Mouse (Mus musculus) layer of hippocampus, adult 11-12 months (tissue): Measurements from ENCODE around the gene Npnt.

Experiments used
- DNase-seq: peaks from one replicate; pipeline ENCODE4 v3.0.0; 2022; ENCODE audit warnings: low spot score

Gene Npnt

DNA sequence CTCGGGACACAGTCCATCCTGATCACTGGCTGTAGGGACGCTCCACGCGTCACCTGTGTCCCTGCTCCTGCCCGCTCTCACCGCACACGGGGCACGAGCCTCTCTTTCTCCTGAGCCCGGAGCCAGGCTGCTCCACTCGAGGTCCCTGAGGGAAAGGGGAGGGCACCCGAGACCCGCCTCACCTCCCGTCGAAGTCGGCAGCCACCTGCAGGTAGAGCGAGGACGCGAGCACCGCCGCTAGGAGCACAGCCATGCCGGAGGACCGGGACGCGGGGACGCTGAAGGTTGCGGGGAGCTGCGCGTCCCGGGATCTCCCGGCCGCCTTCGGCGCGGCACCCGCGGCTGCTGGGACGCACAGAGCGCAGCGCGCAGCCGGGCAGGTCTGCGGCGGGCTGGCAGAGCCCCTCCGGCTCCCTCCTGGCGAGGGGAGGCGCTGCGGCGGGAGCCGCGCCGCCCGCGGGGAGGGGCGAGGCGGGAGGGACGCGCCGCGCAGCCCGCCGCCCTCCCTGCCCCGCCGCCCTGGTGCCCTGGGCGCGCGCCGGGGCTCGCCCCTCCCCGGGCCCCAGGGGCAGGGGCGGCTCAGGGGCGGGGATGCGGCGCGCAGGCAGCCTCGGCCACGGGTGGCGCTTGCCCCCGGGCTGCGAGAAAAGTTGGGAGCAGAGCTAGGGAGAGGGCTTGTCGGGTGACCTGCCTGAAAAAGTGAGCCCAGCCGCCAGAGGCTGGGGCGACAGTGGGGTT lies at the start of gene Npnt:
TSS of gene Npnt (minus strand) at position 501 of the 738 bp plus-strand sequence.
- DNase-seq = peak; percentile 19

DNA sequence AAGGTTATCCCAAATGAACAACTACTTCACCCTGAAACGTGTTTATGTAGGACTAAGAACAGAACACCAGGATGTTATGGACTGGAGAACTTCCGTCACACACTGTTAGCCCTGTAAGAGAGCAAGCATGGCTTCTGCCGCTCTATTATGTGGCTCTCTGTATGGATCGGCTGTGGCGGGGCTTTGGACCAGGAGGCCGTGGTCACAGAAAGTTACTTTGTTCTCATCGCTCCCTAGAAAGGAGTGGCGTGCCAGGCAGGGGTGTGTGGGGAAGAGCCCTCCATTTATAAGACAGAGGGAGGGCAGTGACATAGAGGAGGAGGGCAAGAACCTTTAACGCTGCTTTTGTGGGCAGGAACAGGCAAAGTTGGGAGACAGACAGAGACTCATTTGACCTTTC lies 46.2 kb upstream of the Npnt start:
- DNase-seq = no peak

DNA sequence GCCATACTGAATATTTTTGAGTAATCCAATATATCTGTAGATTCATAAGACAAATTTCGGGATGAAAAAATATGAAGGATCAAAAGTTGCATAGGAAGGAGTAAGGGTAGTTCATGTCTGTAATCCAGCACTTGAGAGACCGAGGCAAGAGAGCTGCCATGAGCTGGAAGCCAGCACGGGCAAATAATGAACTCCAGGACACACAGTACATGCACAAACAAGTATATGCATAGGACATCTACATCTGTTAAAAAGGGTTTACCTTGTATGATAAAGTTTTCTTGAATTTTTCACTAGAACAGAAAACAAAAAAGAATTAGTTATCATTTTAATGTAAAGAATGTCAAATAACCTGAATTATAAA lies 45.8 kb upstream of the Npnt start:
- no peak for DNase-seq

DNA sequence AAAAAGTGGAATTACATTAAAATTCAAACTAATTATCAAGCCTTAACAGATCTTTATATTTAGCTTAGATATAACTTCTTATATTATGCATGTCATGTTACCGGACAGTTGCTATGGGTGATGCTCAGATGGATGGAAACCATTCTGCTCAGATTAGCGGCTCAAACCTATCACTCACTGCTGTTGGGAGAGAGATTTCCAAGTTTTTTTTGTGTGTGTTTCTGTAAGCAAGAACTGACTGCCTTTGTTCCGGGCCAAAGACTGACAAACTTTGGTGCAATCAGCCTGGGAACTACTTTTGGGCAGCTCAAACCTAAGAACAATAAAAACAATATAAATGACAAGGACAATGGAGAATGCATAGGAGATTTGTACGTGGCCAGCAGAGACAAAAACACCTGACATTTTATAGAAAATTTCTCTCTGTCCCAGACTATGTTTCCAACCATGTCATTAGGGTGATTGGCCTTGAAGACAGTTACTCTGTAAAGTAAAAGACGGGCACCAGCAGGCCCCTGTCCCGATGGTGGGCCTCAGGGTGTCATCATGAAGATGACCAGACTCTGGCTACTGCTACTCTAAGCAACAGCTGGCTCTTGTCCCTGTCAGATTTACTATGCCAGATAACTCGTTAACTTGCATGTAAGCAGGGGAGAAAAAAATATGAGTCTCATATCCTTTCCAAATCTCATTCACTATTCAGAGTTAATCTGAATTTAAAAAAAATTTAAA lies 45.2 kb upstream of the Npnt start:
- no peak for DNase-seq

DNA sequence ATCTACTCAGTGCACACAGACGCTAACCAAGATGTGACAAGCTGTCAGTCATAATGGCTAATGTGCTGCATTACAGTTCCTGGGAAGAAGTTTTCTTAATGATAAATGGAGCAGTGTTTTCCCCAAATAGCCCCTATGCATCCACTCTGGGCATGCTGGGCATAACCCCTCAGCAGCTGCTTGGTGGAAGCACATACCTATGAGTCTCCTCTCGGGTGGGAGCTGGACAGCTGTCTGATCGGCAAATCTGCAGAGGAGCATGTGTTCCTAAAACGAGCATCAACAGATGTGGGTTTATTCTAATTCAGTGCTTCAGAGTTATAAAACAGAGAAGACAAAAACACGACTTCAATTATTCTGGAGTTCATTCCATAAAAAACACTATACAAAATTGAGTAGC lies 36.1 kb upstream of the Npnt start:
- peak; percentile 4 for DNase-seq

DNA sequence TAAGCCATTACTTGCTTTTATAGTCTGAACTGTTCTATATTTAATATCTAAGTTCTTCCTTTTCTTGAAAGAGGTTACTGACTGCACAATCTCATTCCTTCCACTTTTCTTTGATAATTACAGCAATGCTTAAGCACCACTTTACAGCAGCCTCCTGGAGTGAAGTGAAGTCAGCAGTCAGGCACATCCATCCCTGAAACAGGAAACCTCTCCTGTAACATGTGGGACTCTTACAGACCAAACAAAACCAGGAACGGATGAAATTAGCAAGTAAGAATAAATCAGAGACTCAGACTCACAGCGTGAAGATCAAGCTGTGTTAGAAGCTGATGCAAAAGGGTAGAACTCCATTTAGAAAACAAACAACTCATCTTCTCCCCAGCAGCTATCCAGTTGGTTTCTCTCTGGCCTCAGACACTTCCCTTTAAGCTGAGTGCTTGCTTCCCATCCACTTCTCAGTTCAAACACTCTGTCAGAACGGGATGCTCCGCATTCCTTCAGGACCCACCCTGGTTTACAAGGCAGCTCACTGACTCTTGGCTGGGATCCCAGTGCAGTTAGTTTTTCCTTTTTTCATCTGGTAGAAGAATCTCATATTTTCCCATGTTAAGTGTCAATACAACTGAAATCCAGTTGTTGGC lies 33.9 kb upstream of the Npnt start:
- DNase-seq = no peak

DNA sequence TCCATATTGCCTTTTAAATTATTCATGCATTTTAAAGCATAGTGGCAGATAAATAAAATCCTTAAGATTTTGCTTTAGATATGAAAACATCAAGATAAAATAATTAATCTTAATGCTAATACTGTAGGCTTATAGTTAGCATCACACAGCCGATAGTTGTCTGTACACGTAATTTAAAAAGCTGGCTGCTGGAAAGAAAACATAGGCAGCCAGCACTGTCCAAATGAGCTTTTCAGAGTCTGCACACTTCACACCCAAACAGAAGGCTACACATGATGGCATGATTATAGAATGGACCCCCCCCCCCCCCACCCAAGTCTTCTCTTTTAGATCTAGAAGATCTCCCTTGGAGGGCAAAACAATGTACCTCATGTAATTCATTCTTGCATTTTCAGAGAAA lies 31.9 kb upstream of the Npnt start:
- DNase-seq = no peak

DNA sequence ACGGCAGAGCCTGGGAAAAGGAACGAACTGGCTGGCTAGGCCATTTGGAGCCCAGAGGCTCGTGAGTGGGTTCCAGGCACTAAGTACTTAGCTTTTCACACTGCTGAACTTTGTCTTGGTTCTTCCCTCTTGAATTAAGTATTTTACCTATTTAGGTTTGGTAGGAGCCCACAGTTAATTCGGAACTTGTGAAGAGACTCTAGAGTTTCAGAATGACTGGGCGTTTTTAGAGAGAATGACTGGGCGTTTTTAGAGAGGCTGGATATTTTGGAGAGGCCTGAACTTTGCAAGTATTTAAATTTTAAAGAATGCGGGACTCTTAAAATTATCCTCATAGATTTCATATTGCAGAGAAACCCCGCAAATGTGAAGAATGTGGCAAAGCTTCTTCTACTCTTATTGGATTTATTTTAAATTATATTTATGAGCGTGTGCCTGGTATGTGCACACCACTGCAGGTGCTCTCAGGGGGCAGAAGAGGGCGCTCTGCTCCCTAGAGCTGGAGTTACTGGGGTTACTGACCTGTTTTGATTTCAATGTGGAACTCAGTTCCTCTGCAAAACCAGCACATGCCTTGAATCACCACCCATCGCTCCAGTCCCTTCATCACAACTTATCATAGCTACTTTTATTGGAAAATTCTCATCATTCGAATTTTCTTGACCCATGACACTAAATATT lies 29.8 kb upstream of the Npnt start:
- DNase-seq = no peak

DNA sequence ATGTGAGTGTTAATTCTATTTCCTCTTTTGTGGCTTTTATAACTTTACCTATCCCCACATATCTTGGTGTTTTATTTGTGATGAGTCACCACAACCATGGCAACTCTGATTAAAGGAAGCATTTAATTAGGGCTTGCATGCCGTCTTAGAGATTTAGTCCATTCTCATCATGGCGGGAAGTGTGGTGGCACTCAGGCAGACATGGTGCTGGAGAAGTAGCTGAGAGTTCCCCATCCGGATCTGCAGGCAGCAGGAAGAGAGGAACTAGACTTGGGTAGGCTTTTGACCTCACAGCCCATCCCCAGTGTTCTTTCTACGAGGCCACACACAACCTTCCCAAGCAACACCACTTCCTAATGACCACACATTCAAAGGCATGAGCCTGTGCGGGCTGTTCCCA lies 16.2 kb upstream of the Npnt start:
- no peak for DNase-seq

DNA sequence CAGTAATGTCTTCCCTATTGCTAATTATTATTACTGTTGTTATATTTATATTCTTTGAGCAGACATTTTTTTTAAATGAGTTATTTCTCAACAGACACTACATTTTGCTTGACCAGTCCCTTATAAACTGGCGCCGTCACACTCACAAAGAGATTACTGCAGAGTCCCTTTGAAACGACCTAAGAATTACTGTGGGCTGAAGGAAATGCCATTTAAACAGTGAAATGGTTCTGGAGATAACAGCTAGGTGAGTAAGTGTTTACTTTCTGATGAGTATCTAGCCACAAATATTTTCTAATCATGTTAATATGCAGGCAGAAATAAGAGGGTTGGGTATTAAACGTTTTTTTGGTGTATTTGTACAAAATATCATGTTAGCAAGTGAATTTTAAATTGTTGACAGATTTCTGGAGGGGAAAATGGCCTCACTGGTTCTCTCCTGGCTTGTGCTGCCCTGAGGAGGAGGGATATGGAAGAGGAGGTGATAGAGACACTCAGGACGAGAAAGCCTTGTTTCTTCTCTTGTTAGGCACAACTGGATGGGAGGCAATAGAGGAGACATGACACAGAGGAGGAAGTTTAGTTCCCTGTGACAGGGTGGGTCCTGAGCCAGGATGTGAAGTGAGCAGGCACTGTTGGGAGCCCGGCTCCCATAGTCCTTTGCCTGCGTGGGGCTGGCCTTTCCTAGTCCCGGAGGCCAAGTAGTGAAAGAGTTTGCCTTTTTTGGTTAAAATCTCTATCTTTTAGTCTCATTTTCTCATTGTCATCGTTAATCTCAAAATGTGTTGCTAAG lies 14.8 kb upstream of the Npnt start:
- no peak for DNase-seq

DNA sequence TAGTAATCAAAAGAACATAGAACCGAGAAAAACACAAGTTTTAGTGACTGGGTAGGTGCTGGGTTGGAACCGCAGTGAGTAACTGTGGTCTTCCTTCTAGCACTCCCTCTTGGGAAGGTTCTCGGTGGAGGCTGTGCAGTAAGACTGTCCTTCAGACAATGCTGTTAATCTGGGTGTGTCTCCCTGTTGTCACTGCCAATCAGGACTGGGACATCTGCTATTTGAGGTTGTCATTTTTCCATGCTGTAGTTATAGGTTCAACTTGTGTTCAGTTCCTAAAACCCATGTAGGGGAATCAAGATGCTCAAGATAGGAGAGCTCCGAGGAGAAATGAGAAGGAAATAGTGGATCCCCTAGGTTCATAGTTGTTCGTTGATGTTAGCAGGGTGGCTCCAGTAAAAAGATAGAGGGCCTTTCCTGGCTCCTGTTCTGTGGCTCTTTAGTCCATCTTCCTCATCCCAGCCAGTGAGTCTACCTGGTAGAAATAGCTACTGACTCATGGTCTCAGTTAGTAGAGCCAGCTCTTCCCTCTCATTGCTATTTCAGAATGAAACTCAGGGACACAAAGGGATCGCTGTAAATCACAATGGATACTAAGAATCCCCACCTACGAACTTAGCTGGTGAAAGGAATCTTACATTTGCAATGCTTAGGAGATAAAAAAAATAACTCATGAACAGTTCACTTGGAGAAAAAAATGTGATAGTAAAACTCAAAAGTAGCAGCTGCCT lies 12.7 kb upstream of the Npnt start:
- DNase-seq = no peak

DNA sequence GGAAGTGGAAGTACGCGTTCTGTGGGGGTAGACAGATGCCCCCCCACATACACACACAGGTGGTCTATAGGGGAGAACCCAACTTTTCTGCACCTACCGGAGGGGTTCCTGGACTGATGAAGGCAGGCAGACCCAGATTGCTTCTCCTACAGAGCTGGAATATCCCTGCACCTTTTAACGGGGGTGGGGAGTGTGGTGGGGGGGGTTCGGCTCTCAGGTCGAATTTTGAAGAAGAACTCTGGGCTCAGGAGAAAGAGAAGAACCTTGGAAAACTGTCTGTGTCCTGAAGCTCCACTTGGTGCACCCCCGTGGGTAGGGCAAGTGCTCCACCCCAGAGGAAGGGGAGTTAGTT lies 414 bp upstream of the Npnt start:
- DNase-seq = no peak

DNA sequence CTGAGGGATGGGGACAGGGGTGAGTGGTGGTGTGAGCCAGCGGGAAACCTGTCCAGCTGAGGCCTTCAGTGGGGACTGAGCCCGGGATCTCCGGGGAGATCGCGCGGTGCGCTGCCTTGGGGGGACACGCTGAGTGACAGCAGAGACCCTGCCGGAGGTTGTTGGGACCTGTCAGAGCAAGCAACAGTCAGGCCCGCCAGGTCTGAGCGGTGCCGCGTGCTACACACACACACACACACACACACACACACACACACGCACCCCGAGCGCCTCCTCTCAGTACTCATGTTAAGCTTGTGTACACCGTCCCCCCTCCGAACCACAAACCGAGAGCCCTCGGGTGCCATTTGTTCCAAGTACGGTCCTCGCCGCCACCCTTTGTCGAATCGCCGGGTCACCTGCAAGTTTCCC lies 706 bp downstream of the Npnt start:
- DNase-seq = peak; percentile 22

DNA sequence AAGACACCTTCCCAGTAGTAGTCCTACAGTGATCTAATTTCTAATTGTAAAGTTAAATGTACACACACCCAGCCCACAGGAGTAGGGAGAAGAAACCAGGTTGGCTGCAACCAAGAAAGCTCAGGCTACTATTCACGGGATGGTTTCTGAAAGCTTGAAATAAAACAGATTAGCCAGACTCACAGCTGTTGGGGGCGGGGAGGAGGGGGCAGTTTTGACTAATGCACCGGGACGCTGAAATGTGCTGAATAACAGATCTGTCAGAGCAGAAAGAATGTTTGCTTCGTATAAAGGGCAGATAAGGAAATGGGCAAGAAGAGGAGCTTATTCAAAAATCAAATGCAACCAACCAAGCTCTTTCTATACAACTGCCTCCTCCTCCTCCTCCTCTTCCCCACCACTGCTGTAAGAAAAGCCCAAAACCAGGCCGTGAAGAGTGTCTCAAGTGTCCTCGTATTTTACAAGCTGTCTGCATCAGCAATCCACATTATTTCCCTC lies 1.7 kb downstream of the Npnt start:
- DNase-seq = no peak

DNA sequence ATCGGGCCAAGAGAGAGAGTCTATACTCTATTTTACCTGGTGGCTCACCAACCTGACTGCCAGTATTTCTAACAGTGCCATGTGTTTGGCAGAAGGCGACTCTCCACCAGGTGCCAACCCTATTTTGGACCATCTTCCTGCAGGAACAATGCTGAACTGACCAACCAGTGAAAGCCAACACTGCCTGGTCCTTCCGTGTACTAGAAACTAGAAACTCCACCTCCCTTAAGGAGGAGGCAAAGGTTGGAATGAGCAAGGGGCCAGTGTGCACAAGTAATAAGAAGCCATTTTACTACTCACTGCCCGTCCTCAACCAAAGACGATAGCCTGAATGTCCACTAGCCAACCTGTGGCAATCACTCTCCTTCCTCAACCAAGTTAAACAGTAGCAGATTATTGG lies 4.0 kb downstream of the Npnt start:
- no peak for DNase-seq

DNA sequence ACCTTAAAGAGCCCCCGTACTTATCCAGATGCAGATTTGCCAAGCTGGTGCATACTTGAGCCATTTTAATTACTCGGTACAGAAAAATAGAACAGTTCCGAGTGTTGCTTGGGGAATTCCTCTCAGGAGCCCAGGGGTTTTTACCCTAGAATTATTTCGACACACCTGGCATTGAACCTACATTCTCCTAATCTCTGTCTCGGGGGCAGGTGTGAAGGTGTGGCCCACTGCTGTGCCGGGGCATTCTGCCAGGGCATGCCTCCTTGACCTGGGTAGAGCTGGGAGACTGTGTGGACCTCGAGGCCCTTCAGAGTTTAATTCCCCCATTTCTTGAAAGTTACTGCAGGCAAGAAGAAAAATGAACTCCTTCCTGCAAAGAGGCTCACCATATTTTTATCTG lies 4.4 kb downstream of the Npnt start:
- no peak for DNase-seq

DNA sequence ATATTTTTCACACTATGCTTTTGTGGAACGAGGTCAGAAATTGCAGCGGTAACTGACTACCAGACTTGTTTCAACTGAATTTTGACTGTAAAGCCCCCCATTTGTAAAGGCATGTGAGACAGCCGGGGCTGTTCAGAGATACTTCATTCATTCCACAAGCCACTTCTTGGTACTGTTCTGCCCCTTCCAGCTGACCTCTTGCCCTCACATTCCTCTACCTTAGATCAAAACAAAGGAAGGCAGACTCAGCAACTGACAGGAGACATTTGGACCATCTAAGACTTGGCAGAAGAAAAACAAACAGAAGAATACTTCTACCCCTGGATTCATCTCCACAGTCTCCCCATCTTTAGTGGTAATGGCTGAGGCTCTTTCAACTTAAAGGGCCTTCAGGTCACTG lies 5.5 kb downstream of the Npnt start:
- no peak for DNase-seq

DNA sequence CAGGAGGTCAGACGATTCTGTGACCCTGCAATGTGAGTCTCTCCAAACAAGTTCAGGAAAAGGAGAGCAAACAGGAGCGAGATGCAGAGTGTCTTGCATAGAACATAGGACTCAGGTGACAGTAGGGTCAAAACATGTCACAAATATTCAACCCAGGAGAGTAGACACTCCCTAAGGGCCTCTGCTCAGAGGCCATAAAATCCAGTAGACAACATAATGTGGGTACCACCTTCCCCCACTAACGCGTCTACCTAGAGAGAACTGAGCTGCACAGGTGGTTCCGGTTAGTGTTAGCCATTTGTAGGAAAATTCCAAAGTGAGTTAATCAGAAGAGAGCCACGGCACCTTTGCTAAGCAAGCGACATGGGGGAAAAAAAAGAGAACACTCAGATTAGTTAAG lies 5.9 kb downstream of the Npnt start:
- DNase-seq = no peak

DNA sequence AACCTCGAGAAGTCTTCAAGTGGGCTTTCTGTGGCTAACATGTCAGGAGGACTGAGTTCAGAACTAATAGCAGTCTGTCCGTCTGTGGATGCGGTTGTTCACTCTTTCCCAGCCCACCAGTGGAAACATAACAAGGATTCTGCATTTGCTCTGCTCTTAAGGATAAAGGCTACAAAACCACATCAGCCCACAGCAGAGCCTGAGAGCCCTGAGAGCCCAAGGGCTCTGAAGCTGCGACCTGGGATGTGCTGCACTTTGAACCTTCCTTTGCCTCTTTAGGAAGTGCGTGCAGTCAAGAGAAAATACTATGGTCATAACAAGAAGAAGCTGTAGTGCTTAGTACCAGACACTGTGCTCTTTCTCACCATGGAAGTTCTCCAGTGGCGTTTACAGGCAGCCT lies 7.3 kb downstream of the Npnt start:
- no peak for DNase-seq

DNA sequence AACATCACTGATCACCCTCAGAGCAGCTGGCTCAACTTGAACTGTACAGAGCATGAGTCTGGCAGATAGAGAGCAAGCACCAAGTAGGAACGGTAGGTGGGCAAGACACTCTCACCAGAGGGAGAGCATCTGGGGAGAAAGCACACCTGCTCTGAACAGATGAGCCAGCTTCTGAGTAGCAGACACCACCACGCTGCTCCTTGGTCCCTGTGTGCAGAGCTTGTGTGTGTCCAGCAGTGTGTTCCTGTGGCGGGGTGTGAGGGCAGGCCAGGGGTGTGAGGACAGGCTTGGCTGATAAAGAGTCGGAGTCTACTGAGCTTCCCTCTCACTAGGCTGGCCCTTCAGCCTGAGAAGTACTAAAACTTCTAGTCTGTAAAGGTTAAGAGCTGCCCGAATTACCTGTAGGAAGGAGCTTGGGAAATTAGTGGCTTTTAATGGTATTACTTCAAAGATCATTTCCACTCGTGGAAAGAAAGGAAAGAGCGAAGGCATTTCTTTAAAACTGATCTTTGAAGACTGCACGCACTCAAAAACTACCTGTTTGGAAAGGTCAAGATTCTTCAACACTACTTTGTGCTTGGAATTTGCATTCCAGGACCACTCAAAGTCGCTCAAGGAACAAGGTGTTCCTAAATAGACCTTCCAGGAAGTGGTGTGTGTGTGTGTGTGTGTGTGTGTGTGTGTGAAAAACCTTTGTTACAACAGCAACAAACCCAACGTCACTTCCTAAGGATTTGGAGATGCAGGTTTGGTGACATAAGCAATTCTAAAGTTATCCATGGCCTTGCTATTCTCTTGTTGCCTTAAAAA lies 9.7 kb downstream of the Npnt start:
- no peak for DNase-seq
